Mouse (Mus musculus) limb, embryonic 15.5 days (tissue): ENCODE data around the gene Mtif3. TPM values are rescaled to one million over a fixed set of nuclear protein-coding genes. Genes with fewer than 3 reads are reported as not detected.
"Not testable (repeated sequence)": the region's sequence is repeated elsewhere in the genome, so short reads cannot be mapped to it uniquely, and the experiment has no call there.

Experiments
- ATAC-seq: fragments of 200-750 bp; cut with Nextera tagmentation; 2 replicates; pipeline ENCODE4 v1.8.0; 2017; ENCODE audit warnings: low read depth, moderate TSS enrichment; ENCODE audit not compliant: insufficient number of reproducible peaks, low FRiP score, low TSS enrichment
- H3K27ac ChIP-seq: fragments of 300-500 bp; sonication (generic); 2 replicates; pipeline ENCODE4 v1.5.1; 2015; ENCODE audit warnings: moderate library complexity, mild to moderate bottlenecking, inconsistent platforms
- H3K27me3 ChIP-seq: fragments of 300-500 bp; sonication (generic); 2 replicates; pipeline ENCODE4 v1.6.1; 2015; ENCODE audit warnings: inconsistent platforms
- H3K36me3 ChIP-seq: fragments of 300-500 bp; sonication (generic); 2 replicates; pipeline ENCODE4 v1.6.1; 2015; ENCODE audit warnings: inconsistent platforms
- H3K4me1 ChIP-seq: fragments of 300-500 bp; sonication (generic); 2 replicates; pipeline ENCODE4 v1.6.1; 2015; ENCODE audit warnings: inconsistent platforms
- H3K4me2 ChIP-seq: fragments of 300-500 bp; sonication (generic); 2 replicates; pipeline ENCODE4 v1.6.1; 2015; ENCODE audit warnings: mild to moderate bottlenecking, inconsistent platforms
- H3K4me3 ChIP-seq: fragments of 300-500 bp; sonication (generic); 2 replicates; pipeline ENCODE4 v1.5.1; 2015; ENCODE audit warnings: mild to moderate bottlenecking, inconsistent platforms
- H3K9ac ChIP-seq: fragments of 300-500 bp; sonication (generic); 2 replicates; pipeline ENCODE4 v1.6.1; 2015; ENCODE audit warnings: inconsistent platforms
- H3K9me3 ChIP-seq: fragments of 300-500 bp; sonication (generic); 2 replicates; pipeline ENCODE4 v1.6.1; 2016; ENCODE audit warnings: inconsistent platforms
- WGBS: fragments of 180-500 bp; shearing (Covaris S2); methylation state at CpG from one replicate; pipeline ENCODE4 v1.1.7; 2015; 5-methylcytosine and 5-hydroxymethylcytosine counted together
- polyA plus RNA-seq: library from polyadenylated mRNA; unstranded; fragments of >200 nt; fragmentation: Nextera tagmentation; extraction: Ambion mirVana; gene quantifications from 2 replicates; pipeline ENCODE4 v1.2.1, GENCODE M21; 2015

Gene Mtif3
- polyA plus RNA-seq, 1 experiment from 2014 or later: 25.6 TPM

DNA sequence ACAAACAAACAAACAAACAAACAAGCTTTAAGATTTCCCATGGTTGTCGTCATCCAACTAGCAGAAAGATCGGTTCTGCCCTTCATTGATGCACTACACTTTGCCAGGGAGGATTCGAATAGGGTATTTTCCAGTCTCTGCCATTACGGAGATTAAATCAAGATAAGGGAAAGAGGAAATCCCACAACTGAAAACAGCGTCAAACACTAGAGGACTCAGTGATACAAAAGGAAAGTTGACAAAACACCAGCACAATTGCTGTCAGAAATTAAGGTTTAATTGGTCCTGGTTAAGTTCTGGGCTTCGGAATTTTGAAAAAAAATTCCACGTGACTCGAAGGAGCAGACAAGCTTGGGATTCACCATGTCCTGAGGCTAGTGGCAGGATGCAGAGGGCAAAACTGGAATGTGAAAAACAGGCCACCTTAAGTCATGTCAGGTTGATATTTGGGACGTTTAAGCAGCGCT, 15.5 kb downstream of the Mtif3 start:
- Histone ChIP-seq H3K27ac (peak overlapping the region; percentile 87), H3K4me2 (peak overlapping the region; percentile 87), H3K9me3 (no peaks in the 10 kb centered on the region), H3K36me3 (peaks cover 28% of the 10 kb centered on the region), H3K9ac (0 out of 2 replicates have a peak overlapping the region, but pooled peaks have one; percentile 35), H3K4me3 (peak overlapping the region; percentile 83), H3K27me3 (no peaks in the 10 kb centered on the region), H3K4me1 (peaks cover 11% of the 10 kb centered on the region)
- 20% methylated on average over 10 of the region's 10 CpGs for WGBS
- no peak for ATAC-seq

DNA sequence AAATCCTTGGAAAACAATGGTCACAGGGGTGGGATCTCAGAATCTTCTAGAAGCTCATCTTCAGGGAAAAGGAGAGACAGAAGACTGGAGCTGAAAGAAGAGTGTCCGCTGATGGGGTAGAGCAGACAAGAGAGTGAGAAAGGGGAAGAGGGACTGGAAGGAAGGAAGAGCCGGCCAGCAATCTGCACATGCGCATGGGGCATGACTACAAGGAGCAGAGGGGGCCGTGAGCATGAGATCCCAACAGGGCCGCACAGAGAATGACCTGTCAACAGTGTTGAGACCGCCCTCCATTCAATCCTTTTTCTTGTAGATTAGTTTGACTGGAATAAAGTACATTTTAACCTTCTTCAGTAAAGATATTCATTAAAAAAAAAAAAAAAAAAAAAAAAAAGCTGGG, 16.1 kb downstream of the Mtif3 start:
- Histone ChIP-seq H3K4me2 (no peak overlapping the region), H3K4me3 (no peak overlapping the region), H3K27me3 (no peaks in the 10 kb centered on the region), H3K4me1 (peaks cover 11% of the 10 kb centered on the region), H3K9me3 (no peaks in the 10 kb centered on the region), H3K9ac (no peak overlapping the region), H3K36me3 (peaks cover 22% of the 10 kb centered on the region), H3K27ac (no peak overlapping the region)
- WGBS: 88% methylated on average over 6 of the region's 6 CpGs
- no peak for ATAC-seq

DNA sequence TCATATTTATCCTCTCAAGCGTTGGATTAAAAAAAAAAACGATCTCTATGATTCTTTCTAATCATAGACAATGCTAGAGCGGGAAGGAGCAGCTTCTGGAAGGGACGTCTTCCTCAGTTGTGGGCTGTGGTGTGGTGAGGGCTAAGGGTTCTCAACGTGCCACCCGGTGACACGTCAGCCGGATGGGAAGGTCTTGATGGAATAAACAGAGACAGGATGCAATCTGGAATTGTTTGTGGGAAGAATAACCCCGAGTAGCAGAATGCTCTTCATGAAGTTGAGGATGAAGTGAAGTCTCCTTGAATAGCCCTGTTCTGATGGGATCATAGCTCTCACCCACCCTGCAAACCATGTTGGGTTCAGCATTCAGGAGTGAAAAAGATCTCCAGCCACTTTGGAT, 16.9 kb downstream of the Mtif3 start:
- no peak for ATAC-seq
- no peaks in the 10 kb centered on the region for H3K9me3 ChIP-seq
- H3K4me1 ChIP-seq: peaks cover 11% of the 10 kb centered on the region
- WGBS: 85% methylated on average over 9 of the region's 9 CpGs
- no peaks in the 10 kb centered on the region for H3K27me3 ChIP-seq
- no peak overlapping the region for H3K27ac ChIP-seq
- H3K9ac ChIP-seq: no peak overlapping the region
- no peak overlapping the region for H3K4me3 ChIP-seq
- H3K36me3 ChIP-seq: peaks cover 14% of the 10 kb centered on the region
- H3K4me2 ChIP-seq: no peak overlapping the region

DNA sequence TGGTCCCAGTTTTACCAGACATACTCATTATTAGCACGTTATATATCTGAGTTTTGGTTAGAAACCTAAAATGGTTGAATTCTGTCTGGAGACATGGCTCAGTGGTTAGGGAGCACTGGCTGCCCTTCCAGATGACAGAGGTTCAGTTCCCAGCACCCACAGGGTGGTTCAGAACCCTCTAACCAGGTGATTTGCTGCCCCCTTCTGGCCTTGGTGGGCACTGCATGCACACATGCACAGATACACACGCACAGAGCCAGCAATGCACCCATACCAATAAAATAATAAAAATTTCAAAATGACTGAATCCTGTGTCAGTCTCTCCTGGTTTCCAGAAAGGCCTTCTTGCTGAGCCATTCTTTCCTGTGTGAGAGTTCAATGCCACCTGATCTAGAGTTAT, 19.0 kb downstream of the Mtif3 start:
- Histone ChIP-seq H3K4me1 (peaks cover 5% of the 10 kb centered on the region), H3K27me3 (no peaks in the 10 kb centered on the region), H3K9ac (no peak overlapping the region), H3K27ac (no peak overlapping the region), H3K4me2 (no peak overlapping the region), H3K36me3 (no peaks in the 10 kb centered on the region), H3K9me3 (no peaks in the 10 kb centered on the region), H3K4me3 (no peak overlapping the region)
- WGBS: 93% methylated on average over 2 of the region's 2 CpGs
- ATAC-seq: no peak

DNA sequence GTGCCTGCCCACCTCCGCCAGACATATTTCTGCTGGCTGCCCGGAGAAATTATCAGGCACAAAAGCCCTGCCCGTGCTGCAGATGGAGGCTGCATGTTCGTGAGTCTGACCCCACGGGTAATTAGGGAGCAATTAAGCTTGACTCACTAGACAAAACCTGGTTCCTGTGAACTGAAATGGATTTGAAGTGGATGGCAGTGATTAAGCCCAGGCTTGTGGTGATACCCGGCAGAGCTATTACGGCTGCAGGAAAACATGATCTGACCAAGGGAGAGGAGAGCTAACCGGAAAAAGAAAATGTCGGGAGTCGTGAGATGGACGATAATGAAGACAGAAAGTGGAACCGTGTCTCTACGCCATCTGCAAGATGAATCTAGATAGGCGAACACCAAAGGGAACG, 20.6 kb downstream of the Mtif3 start:
- WGBS: 48% methylated on average over 15 of the region's 15 CpGs
- peaks cover 1% of the 10 kb centered on the region; the same call in 1 of the 2 replicates for H3K4me1 ChIP-seq
- no peaks in the 10 kb centered on the region for H3K9me3 ChIP-seq
- H3K4me2 ChIP-seq: no peak overlapping the region
- no peak overlapping the region for H3K9ac ChIP-seq
- H3K4me3 ChIP-seq: no peak overlapping the region
- no peak overlapping the region for H3K27ac ChIP-seq
- H3K27me3 ChIP-seq: no peaks in the 10 kb centered on the region
- no peak for ATAC-seq
- H3K36me3 ChIP-seq: no peaks in the 10 kb centered on the region

DNA sequence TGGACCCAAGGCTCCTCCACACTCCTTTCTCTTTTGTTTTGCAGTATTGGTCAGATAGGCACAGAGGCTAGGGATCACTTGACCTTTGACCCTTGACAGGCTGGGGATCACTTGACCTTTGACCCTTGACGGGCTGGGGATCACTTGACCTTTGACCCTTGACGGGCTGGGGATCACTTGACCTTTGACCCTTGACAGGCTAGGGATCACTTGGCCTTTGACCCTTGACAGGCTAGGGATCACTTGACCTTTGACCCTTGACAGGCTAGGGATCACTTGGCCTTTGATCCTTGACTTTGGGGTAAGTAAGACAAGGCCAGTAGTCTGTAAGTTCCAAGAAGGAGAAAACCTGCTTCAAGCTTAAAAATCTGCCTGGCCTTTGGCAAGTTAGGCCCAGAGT, 21.7 kb downstream of the Mtif3 start:
- H3K4me2 ChIP-seq, H3K9ac ChIP-seq, H3K9me3 ChIP-seq, H3K27me3 ChIP-seq, H3K4me3 ChIP-seq, H3K4me1 ChIP-seq, ATAC-seq, H3K27ac ChIP-seq, H3K36me3 ChIP-seq: not testable (repeated sequence)
- 41% methylated on average over 2 of the region's 2 CpGs for WGBS

DNA sequence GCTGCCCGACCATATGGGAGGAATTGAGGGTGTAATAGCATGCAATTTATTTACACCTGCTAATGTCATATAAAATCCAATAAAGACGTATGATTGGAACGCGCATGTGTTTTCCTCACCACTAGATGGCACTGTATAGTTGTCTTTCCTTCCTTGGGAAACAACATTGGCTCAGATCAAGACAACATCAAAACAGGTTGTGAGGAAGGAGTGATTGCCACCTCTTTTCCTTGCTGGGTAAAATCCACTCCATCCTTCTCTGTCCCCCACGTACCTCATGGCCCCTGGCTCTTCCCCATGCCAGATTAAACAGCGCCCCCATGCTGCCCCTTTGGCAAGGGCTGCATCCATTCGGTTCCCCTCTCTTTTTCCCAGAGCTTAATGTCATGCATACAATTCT, 23.4 kb downstream of the Mtif3 start:
- Histone ChIP-seq H3K4me3 (no peak overlapping the region), H3K9ac (no peak overlapping the region), H3K36me3 (no peaks in the 10 kb centered on the region), H3K9me3 (no peaks in the 10 kb centered on the region), H3K27me3 (no peaks in the 10 kb centered on the region), H3K4me1 (no peaks in the 10 kb centered on the region), H3K4me2 (no peak overlapping the region), H3K27ac (no peak overlapping the region)
- ATAC-seq: no peak
- WGBS: 22% methylated on average over 7 of the region's 7 CpGs

DNA sequence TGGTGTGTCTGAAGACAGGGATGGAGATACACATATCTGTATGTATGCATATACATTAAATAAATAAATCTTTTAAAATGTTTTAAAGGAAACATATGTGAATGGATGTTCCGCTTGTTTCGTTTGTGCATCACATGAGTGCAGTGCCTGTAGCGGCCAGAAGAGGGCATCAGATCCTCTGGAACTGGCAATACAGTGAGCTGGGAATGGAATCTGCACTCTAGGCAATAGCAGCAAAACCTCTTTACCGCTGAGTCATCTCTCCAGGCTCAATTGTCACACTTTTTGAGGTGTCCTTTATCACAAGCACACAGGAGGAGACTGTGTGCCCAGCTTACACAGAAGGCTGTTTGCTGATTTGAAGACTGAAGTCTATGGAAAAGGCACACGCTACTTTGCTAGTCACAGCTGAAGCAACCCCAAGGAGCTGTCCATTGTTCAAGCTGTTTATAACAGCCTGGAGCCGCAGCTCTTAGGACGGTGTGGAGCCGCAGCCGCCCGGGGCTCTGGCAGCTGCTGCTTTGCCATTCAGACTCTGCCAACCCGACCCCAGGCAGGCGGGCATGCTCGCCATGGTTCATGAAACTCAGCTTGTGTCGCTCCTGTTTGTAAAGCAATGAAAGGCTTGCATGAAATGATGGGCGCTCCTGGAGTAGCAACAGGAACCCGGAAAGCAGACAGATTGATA, 24.3 kb downstream of the Mtif3 start:
- no peak overlapping the region for H3K27ac ChIP-seq

DNA sequence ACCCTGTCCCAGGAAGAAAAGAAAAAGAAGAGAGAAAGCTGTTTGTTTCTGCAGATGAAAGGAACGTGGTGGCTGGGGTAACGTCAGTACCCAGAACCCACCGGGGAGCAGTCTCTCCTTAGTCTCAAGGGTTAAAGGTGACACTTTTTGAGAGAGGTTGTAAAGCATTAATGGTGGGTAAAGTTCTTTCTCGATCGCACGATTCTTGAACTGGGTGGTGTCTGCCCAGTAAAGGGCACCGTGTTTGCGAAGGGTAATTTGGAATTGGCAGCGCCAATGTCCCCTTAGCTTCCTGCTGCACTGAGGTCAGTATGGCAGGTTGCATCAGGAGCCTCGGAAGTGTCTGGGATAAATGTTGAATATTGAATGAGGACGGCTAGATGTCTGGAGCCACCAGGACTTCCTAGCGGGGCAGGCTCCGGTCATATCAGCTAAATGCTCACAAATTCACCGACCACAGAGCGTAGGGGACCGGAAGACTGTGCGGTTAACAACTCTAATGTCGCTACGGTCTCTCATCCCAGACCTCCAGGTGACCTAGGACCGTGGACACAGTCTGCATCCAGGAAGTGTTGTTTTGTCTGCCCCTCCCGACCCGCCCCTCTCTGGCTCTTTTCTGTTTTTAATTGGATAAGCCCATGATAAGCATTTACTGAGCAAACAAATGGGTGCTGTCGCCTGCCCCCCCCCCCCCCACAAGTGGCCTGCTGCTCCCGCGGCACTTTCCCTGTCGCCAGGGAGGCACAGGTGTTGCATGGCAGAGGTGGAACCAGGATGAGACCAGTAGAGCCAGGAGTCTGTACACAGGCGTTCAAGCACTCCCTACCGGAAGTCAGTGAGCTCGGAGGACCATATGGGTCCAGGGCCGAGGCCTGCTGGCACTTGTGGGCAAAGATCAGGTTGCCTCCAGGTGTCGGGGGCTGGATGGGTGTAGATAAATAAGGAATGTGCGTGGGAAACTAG, 25.8 kb downstream of the Mtif3 start:
- Histone ChIP-seq H3K9me3 (no peaks in the 10 kb centered on the region), H3K36me3 (no peaks in the 10 kb centered on the region), H3K27ac (no peak overlapping the region), H3K4me2 (no peak overlapping the region), H3K9ac (no peak overlapping the region), H3K27me3 (no peaks in the 10 kb centered on the region), H3K4me3 (no peak overlapping the region), H3K4me1 (no peaks in the 10 kb centered on the region)
- WGBS: 81% methylated on average over 32 of the region's 32 CpGs
- no peak for ATAC-seq

More for the DNA sequence above, 24.3 kb downstream of the Mtif3 start:
- no peaks in the 10 kb centered on the region for H3K36me3 ChIP-seq
- H3K4me1 ChIP-seq: no peaks in the 10 kb centered on the region
- ATAC-seq: no peak
- no peak overlapping the region for H3K9ac ChIP-seq
- H3K27me3 ChIP-seq: no peaks in the 10 kb centered on the region
- H3K4me2 ChIP-seq: no peak overlapping the region
- WGBS: 81% methylated on average over 16 of the region's 16 CpGs
- H3K9me3 ChIP-seq: no peaks in the 10 kb centered on the region
- no peak overlapping the region for H3K4me3 ChIP-seq

DNA sequence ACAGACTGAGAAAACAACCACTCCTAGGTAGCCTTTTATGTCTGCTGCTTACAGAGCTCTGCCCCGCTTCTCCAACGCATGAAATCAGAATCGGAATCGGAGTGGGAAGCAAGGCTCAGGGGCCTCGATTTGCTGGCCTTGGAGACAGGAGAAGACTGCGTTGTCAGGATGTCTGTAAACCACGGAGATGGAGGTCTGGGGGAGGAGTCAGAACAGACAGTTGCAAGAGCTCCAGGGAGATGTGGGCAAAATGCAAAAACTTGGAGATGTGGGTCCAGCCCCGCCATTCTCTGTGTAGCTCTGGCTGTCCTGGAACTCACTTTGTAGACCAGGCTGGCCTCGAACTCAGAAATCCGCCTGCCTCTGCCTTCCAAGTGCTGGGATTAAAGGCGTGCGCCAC, 30.1 kb downstream of the Mtif3 start:
- WGBS: 86% methylated on average over 12 of the region's 12 CpGs
- no peak overlapping the region for H3K27ac ChIP-seq

DNA sequence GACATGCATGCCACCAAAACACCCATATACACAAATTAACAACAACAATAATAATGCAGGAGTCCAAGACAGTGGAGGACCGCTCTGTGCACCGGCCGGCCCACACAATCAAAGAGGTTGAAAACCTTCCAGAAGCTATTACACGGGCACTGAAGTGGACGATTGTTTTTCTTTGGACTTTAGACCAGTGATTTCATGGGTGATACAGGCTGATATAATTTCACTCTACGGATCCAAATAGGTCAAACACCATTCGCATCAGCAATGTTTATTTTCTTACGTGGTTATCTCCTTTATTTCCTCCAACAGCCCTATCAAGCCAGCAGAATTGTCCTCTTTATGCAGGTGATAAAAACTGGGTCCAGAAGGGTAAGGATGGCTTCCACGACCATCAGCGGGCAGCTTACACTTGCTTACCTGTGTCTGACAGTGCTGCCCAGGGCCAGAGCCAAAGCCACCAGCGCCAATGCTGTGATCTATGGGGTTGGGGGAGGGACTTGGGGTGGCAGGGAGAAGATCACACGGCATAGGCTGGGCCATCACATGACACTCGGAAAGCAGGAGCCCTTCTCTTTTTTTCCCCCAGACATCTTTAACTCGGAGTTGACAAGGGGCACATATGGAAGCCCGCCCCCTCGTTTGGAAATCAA, 31.6 kb downstream of the Mtif3 start:
- no peaks in the 10 kb centered on the region for H3K9me3 ChIP-seq
- no peak overlapping the region for H3K27ac ChIP-seq
- whole genome bisulfite sequencing: 75% methylated on average over 16 of the region's 16 CpGs
- no peak for ATAC-seq
- no peak overlapping the region for H3K4me2 ChIP-seq
- H3K4me3 ChIP-seq: no peak overlapping the region
- no peak overlapping the region for H3K9ac ChIP-seq
- H3K4me1 ChIP-seq: no peaks in the 10 kb centered on the region
- H3K27me3 ChIP-seq: 0 out of 2 replicates have a peak, but pooled peaks cover 5% of the 10 kb centered on the region
- no peaks in the 10 kb centered on the region for H3K36me3 ChIP-seq

More for the DNA sequence above, 30.1 kb downstream of the Mtif3 start:
- ATAC-seq: no peak
- H3K9me3 ChIP-seq: no peaks in the 10 kb centered on the region
- no peaks in the 10 kb centered on the region for H3K4me1 ChIP-seq
- no peak overlapping the region for H3K4me2 ChIP-seq
- no peak overlapping the region for H3K4me3 ChIP-seq
- H3K36me3 ChIP-seq: no peaks in the 10 kb centered on the region
- 0 out of 2 replicates have a peak, but pooled peaks cover 5% of the 10 kb centered on the region for H3K27me3 ChIP-seq
- H3K9ac ChIP-seq: no peak overlapping the region
